Mouse (Mus musculus): Measurements from ENCODE around the gene Cntnap5b. TPM values are rescaled to one million over a fixed set of nuclear protein-coding genes. Genes with fewer than 3 reads are reported as not detected.

Cntnap5b gene
- polyA plus RNA-seq, 1 experiment from 2014 or later = 0.15 TPM

DNA sequence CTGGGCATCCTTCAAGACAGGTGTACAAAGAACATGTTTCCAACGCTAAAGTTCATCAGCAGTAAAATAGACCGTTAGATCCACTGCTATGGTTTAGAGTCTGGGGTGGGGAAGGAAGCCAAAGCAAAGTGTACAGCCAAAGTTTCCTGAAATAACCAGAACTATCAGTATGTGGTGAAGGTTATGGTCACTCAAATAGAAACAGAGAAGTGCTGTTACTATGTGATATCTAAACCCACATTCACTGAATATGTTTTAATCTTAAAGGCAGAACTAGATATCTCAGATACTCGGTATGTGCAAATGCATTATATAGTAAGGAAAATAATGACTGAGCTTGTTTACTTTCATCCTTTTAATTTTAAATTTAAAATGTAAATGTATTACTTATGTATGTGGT, 558.5 kb downstream of the Cntnap5b start:
- Histone ChIP-seq H3K9me3 (ENCODE audit: control insufficient read depth, low read length) (no peaks in the 10 kb centered on the region), H3K4me1 (replicated peaks; ENCODE audit: control insufficient read depth, insufficient read depth, low read length) (no peaks in the 10 kb centered on the region), H3K27me3 (ENCODE audit: control insufficient read depth, insufficient read depth, low read length) (no peaks in the 10 kb centered on the region), H3K9ac (ENCODE audit: low read length) (no peak overlapping the region), H3K4me3 (ENCODE audit: low read depth, low read length) (no peak overlapping the region), H3K36me3 (ENCODE audit: control insufficient read depth, insufficient read depth, low read length) (no peaks in the 10 kb centered on the region), H3K27ac (ENCODE audit: low read depth, low read length) (no peak overlapping the region), H3K4me2 (ENCODE audit: low read depth, low read length, severe bottlenecking) (no peak overlapping the region)
- WGBS = 90% methylated on average over 3 of the region's 3 CpGs
- no peak for ATAC-seq (replicated peaks; ENCODE audit: low FRiP score)
- no peak for DNase-seq (ENCODE audit: low spot score)

DNA sequence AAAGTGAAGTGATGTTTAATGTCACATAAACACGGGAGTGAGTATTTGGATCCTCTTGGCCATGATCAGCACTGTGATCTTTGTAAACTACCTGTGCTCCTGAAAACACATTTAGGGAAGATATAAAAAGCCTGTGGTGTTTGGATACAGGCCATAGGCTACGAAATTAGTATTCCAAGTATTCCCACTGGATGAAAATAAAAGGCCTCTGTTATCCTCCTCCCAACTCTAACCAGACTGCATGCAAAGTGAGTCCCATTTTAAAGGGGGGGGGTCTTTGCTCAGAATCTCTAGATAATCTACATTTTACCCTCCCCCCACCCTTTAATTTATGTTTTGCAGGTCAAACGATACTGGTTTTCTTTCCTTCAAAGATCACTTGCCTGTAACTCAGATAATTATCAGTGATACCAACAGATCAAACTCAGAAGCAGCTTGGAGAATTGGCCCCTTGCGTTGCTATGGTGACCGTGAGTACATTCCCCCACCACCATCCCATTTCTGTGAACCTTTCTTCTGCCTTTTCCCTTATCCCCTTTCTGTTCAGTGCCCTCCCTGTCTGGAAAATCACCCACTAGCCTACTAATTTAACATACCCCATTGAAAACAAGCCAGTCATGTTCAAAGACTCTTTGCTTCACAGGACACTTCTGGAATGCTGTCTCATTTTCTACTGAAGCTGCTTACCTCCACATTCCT, 597.0 kb downstream of the Cntnap5b start:
- H3K27ac ChIP-seq (ENCODE audit: low read depth, low read length) = no peak overlapping the region

DNA sequence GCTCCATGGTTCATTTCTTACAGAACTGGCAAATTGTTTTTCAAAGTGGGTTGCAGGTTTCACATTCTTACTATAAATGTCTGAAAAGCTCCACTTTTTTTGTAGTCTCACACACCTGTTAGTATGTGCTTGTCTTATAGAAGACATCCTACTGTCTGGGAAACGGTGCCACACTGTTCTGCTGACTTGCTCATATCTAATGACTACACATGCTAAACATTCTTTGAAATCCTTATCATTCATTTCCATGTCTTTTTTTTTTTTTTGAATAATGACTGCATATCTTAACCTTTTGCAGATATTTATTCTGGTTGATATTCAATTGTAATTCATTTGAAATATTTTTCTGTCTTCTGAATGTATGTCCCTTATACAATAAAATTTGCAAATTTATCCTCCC, 613.7 kb downstream of the Cntnap5b start:
- H3K9me3 ChIP-seq (ENCODE audit: control insufficient read depth, low read length) = no peaks in the 10 kb centered on the region
- H3K9ac ChIP-seq (ENCODE audit: low read length) = no peak overlapping the region
- no peaks in the 10 kb centered on the region for H3K36me3 ChIP-seq (ENCODE audit: control insufficient read depth, insufficient read depth, low read length)
- no peak for DNase-seq (ENCODE audit: low spot score)
- 83% methylated on average over 1 of the region's 1 CpGs for WGBS
- no peak overlapping the region for H3K4me3 ChIP-seq (ENCODE audit: low read depth, low read length)
- H3K27ac ChIP-seq (ENCODE audit: low read depth, low read length) = no peak overlapping the region
- no peak for ATAC-seq (replicated peaks; ENCODE audit: low FRiP score)
- H3K4me2 ChIP-seq (ENCODE audit: low read depth, low read length, severe bottlenecking) = no peak overlapping the region
- H3K27me3 ChIP-seq (ENCODE audit: control insufficient read depth, insufficient read depth, low read length) = no peaks in the 10 kb centered on the region
- H3K4me1 ChIP-seq (replicated peaks; ENCODE audit: control insufficient read depth, insufficient read depth, low read length) = no peaks in the 10 kb centered on the region

More for the DNA sequence above, 597.0 kb downstream of the Cntnap5b start:
- Histone ChIP-seq H3K9me3 (ENCODE audit: control insufficient read depth, low read length) (no peaks in the 10 kb centered on the region), H3K4me2 (ENCODE audit: low read depth, low read length, severe bottlenecking) (no peak overlapping the region), H3K27me3 (ENCODE audit: control insufficient read depth, insufficient read depth, low read length) (no peaks in the 10 kb centered on the region), H3K9ac (ENCODE audit: low read length) (no peak overlapping the region), H3K4me1 (replicated peaks; ENCODE audit: control insufficient read depth, insufficient read depth, low read length) (no peaks in the 10 kb centered on the region), H3K36me3 (ENCODE audit: control insufficient read depth, insufficient read depth, low read length) (no peaks in the 10 kb centered on the region), H3K4me3 (ENCODE audit: low read depth, low read length) (no peak overlapping the region)
- ATAC-seq (replicated peaks; ENCODE audit: low FRiP score) (peak; percentile 89), DNase-seq (ENCODE audit: low spot score) (no peak)
- WGBS = 51% methylated on average over 5 of the region's 5 CpGs

DNA sequence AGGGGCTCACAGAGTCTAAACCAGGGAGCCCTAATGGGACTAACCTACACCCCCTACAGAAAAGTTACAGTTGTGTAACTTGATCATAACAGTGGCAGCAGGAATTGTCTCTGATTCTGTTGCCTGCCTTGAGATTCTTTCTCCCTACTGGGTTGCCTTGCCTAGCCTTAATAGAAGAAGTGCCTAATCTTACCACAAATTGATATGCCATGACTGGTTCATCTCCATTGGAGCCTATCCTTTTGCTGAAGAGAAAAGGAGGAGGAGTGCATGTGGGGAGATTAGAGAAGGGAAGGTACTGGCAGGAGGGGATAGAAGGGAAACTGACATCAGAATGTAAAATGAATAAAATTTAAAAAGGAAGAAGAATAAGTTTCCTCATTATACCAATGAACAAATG, 621.5 kb downstream of the Cntnap5b start:
- ATAC-seq (replicated peaks; ENCODE audit: low FRiP score) (no peak), DNase-seq (ENCODE audit: low spot score) (no peak)
- Histone ChIP-seq H3K27me3 (ENCODE audit: control insufficient read depth, insufficient read depth, low read length) (no peaks in the 10 kb centered on the region), H3K27ac (ENCODE audit: low read depth, low read length) (no peak overlapping the region), H3K9ac (ENCODE audit: low read length) (no peak overlapping the region), H3K36me3 (ENCODE audit: control insufficient read depth, insufficient read depth, low read length) (no peaks in the 10 kb centered on the region), H3K4me3 (ENCODE audit: low read depth, low read length) (no peak overlapping the region), H3K4me1 (replicated peaks; ENCODE audit: control insufficient read depth, insufficient read depth, low read length) (no peaks in the 10 kb centered on the region), H3K4me2 (ENCODE audit: low read depth, low read length, severe bottlenecking) (no peak overlapping the region), H3K9me3 (ENCODE audit: control insufficient read depth, low read length) (no peaks in the 10 kb centered on the region)

DNA sequence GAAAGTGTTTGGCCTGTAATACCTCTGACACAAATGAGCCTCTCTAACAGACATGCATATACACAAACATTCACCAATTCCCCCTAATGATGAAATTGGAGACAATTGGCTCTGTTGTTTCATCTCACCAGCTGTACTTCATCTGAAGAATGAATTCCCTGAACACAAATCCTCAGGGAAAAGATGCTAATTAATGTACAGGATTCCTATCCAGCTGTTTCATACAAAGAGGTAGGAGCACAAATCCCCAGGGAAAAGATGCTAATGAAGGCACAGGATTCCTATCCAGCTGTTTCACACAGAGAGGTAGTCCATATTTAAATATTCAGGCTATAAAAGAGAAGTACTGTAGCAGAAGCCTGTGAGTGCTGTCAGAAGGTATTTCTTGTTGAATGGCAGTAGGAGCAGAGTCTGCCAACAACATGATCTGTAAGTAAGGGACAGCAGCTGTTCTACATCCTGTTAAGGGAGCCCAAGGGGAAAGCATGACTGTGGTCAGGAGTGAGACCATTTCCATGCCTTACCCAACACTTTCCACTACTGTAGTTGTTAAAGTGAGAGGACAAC, 644.2 kb downstream of the Cntnap5b start:
- no peaks in the 10 kb centered on the region for H3K9me3 ChIP-seq (ENCODE audit: control insufficient read depth, low read length)
- H3K27me3 ChIP-seq (ENCODE audit: control insufficient read depth, insufficient read depth, low read length) = no peaks in the 10 kb centered on the region
- no peak overlapping the region for H3K27ac ChIP-seq (ENCODE audit: low read depth, low read length)
- H3K4me1 ChIP-seq (replicated peaks; ENCODE audit: control insufficient read depth, insufficient read depth, low read length) = 0 out of 2 replicates have a peak, but pooled peaks cover 2% of the 10 kb centered on the region
- no peak overlapping the region for H3K9ac ChIP-seq (ENCODE audit: low read length)
- H3K36me3 ChIP-seq (ENCODE audit: control insufficient read depth, insufficient read depth, low read length) = no peaks in the 10 kb centered on the region
- no peak overlapping the region for H3K4me2 ChIP-seq (ENCODE audit: low read depth, low read length, severe bottlenecking)
- ATAC-seq (replicated peaks; ENCODE audit: low FRiP score) (peak; percentile 62), DNase-seq (ENCODE audit: low spot score) (no peak)
- H3K4me3 ChIP-seq (ENCODE audit: low read depth, low read length) = no peak overlapping the region

DNA sequence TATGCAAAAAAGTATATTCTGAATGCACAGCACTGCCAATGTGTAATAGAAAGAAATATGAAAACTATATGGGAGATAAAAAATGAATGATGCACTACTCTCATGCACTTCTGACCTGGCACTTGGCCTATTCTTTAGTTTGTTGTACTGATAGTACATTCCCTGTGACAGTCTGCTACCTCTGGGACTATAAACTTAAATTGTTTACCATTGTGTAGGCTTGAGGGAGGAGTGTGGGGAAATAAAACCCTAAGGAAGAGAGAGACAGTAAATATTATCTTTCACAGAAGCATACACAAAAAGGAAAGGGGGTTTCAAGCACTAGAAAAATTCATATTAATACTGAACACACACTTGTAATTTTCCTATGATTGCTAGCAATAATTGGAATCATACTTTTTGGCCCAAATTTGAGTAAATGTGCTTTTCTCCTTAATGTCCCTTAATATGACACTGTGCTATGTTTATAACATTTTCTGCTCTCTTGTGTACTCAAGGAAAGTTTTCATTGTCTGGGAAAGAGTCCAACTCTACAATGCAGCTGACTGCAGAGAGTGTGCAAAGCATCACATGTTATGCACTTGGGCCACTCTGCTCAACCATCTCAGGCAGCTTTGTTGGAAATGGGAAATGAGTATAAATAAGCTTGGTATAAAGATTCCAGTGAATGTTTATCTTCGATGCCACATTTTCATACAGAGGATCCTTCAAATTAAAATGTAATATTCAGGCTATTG, 657.6 kb downstream of the Cntnap5b start:
- Histone ChIP-seq H3K9ac (ENCODE audit: low read length) (no peak overlapping the region), H3K4me3 (ENCODE audit: low read depth, low read length) (no peak overlapping the region), H3K27me3 (ENCODE audit: control insufficient read depth, insufficient read depth, low read length) (no peaks in the 10 kb centered on the region), H3K9me3 (ENCODE audit: control insufficient read depth, low read length) (no peaks in the 10 kb centered on the region), H3K36me3 (ENCODE audit: control insufficient read depth, insufficient read depth, low read length) (no peaks in the 10 kb centered on the region), H3K27ac (ENCODE audit: low read depth, low read length) (no peak overlapping the region), H3K4me2 (ENCODE audit: low read depth, low read length, severe bottlenecking) (no peak overlapping the region), H3K4me1 (replicated peaks; ENCODE audit: control insufficient read depth, insufficient read depth, low read length) (no peaks in the 10 kb centered on the region)
- WGBS = 92% methylated on average over 1 of the region's 1 CpGs
- DNase-seq (ENCODE audit: low spot score) (no peak), ATAC-seq (replicated peaks; ENCODE audit: low FRiP score) (no peak)

DNA sequence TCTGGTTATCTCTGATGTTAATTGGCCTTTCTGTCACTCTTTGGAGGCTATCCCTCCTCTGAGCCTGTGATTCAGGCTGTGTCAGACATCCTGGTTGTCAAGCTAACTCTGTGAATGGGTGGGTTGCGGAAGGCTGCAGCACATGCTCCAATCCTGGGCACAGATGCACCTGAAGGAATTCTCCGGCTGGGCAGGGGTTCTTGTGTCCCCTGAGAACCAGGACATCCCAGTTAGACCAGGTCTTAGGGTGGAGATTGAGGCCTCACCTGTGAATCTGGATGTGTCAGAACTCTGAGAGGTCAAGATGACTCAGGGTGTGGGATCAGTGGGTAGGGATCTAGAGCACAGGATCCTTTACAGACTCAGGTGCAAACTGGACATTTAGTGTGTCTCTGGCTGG, 691.3 kb downstream of the Cntnap5b start:
- ATAC-seq (replicated peaks; ENCODE audit: low FRiP score) (no peak), DNase-seq (ENCODE audit: low spot score) (no peak)
- Histone ChIP-seq H3K27ac (ENCODE audit: low read depth, low read length) (no peak overlapping the region), H3K36me3 (ENCODE audit: control insufficient read depth, insufficient read depth, low read length) (no peaks in the 10 kb centered on the region), H3K4me1 (replicated peaks; ENCODE audit: control insufficient read depth, insufficient read depth, low read length) (no peaks in the 10 kb centered on the region), H3K27me3 (ENCODE audit: control insufficient read depth, insufficient read depth, low read length) (no peaks in the 10 kb centered on the region), H3K9ac (ENCODE audit: low read length) (no peak overlapping the region), H3K9me3 (ENCODE audit: control insufficient read depth, low read length) (no peaks in the 10 kb centered on the region), H3K4me3 (ENCODE audit: low read depth, low read length) (no peak overlapping the region), H3K4me2 (ENCODE audit: low read depth, low read length, severe bottlenecking) (no peak overlapping the region)
- WGBS = 91% methylated on average over 2 of the region's 2 CpGs

DNA sequence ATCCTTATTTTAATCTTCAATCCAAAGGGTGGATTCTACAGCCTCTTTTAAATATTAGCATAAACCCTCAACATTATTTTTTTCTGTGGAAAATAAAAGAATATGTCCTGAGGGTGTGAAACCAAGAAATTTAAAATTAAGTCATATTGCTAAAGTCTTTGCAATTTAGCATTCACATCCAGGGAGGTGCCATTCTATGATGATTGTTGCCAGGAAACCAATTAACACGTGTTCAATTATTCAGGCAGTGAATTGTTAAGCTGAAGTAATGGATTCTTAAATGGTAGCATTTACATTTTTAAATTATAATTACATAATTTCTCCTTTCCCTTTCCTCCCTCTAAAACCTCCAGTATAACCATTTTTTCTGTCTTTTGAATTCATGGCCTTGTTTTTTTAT, 692.7 kb downstream of the Cntnap5b start:
- WGBS = 63% methylated on average over 1 of the region's 1 CpGs
- ATAC-seq (replicated peaks; ENCODE audit: low FRiP score) = no peak
- DNase-seq (ENCODE audit: low spot score) = no peak
- Histone ChIP-seq H3K27ac (ENCODE audit: low read depth, low read length) (no peak overlapping the region), H3K36me3 (ENCODE audit: control insufficient read depth, insufficient read depth, low read length) (no peaks in the 10 kb centered on the region), H3K4me1 (replicated peaks; ENCODE audit: control insufficient read depth, insufficient read depth, low read length) (no peaks in the 10 kb centered on the region), H3K9me3 (ENCODE audit: control insufficient read depth, low read length) (no peaks in the 10 kb centered on the region), H3K9ac (ENCODE audit: low read length) (no peak overlapping the region), H3K27me3 (ENCODE audit: control insufficient read depth, insufficient read depth, low read length) (no peaks in the 10 kb centered on the region), H3K4me2 (ENCODE audit: low read depth, low read length, severe bottlenecking) (no peak overlapping the region), H3K4me3 (ENCODE audit: low read depth, low read length) (no peak overlapping the region)
